Mouse (Mus musculus) embryonic facial prominence, embryonic 14.5 days (tissue): ENCODE results near the gene Sprr1b. TPM values are rescaled to one million over a fixed set of nuclear protein-coding genes. Genes with fewer than 3 reads are reported as not detected.
A peak's percentile ranks its signal among the peaks of the same experiment; 100 is the strongest.
"Not testable (repeated sequence)": the region's sequence is repeated elsewhere in the genome, so short reads cannot be mapped to it uniquely, and the experiment has no call there.

Experiments used
- ATAC-seq: fragments of 200-750 bp; cut with Nextera tagmentation; 2 replicates; pipeline ENCODE4 v1.8.0; 2017; ENCODE audit warnings: low read depth, moderate number of reproducible peaks, moderate TSS enrichment
- DNase-seq: peaks from one replicate; pipeline ENCODE4 v3.0.0-alpha.2; 2015; ENCODE audit warnings: low spot score
- H3K27ac ChIP-seq: fragments of 300-500 bp; sonication (generic); replicated peaks from 2 replicates; pipeline ENCODE4 v1.5.1; 2014; ENCODE audit warnings: low read depth, mild to moderate bottlenecking, low read length, moderate library complexity
- H3K27me3 ChIP-seq: fragments of 300-500 bp; sonication (generic); replicated peaks from 2 replicates; pipeline ENCODE4 v1.6.1; 2014; ENCODE audit warnings: low read length; ENCODE audit not compliant: control insufficient read depth, insufficient read depth
- H3K36me3 ChIP-seq: fragments of 300-500 bp; sonication (generic); 2 replicates; pipeline ENCODE4 v1.6.1; 2014; ENCODE audit warnings: low read length, mixed read lengths; ENCODE audit not compliant: control insufficient read depth, insufficient read depth
- H3K4me1 ChIP-seq: fragments of 300-500 bp; sonication (generic); 2 replicates; pipeline ENCODE4 v1.6.1; 2014; ENCODE audit warnings: antibody characterized with exemption, low read length; ENCODE audit not compliant: control insufficient read depth, insufficient read depth
- H3K4me2 ChIP-seq: fragments of 300-500 bp; sonication (generic); 2 replicates; pipeline ENCODE4 v1.6.1; 2014; ENCODE audit warnings: low read depth, mild to moderate bottlenecking, low read length, moderate library complexity, mixed read lengths
- H3K4me3 ChIP-seq: fragments of 300-500 bp; sonication (generic); 2 replicates; pipeline ENCODE4 v1.5.1; 2014; ENCODE audit warnings: low read depth, mild to moderate bottlenecking, low read length
- H3K9ac ChIP-seq: fragments of 300-500 bp; sonication (generic); 2 replicates; pipeline ENCODE4 v1.6.1; 2014; ENCODE audit warnings: low read depth, mild to moderate bottlenecking, low read length, moderate library complexity, mixed read lengths
- H3K9me3 ChIP-seq: fragments of 300-500 bp; sonication (generic); 2 replicates; pipeline ENCODE4 v1.6.1; 2016; ENCODE audit warnings: low read length; ENCODE audit not compliant: control insufficient read depth
- WGBS: fragments of 180-500 bp; shearing (Covaris S2); extraction: QIAGEN DNeasy Blood & Tissue Kit; methylation state at CpG from one replicate; pipeline ENCODE4 v1.1.7; 2014; 5-methylcytosine and 5-hydroxymethylcytosine counted together
- polyA plus RNA-seq: library from polyadenylated mRNA; unstranded; fragments of >200 nt; fragmentation: Nextera tagmentation; extraction: Ambion mirVana; gene quantifications from 2 replicates; pipeline ENCODE4 v1.2.1, GENCODE M21; 2014

Sprr1b gene
- polyA plus RNA-seq = 3.4 and 12.9 TPM in 2 replicates

GRCm38 (mm10) chr3:92438689-92439088, at the start of gene Sprr1b:
Gene Sprr1b (minus strand): TSS chr3:92438789.
- no peak within 1 kb of the TSS for H3K4me3 ChIP-seq
- ATAC-seq (no peak), DNase-seq (no peak)
- WGBS = 82% methylated on average over 3 of the region's 3 CpGs
- no peaks in the 10 kb centered on the region for H3K4me1 ChIP-seq
- H3K4me2 ChIP-seq = no peak within 1 kb of the TSS
- no peaks in the 10 kb centered on the region for H3K9me3 ChIP-seq
- no peak within 1 kb of the TSS for H3K27ac ChIP-seq
- H3K9ac ChIP-seq = no peak within 1 kb of the TSS
- no peaks in the 10 kb centered on the region for H3K27me3 ChIP-seq
- no peaks in the 10 kb centered on the region for H3K36me3 ChIP-seq

GRCm38 (mm10) chr3:92486307-92486706, 47.7 kb upstream of the Sprr1b start:
- H3K9me3 ChIP-seq = no peaks in the 10 kb centered on the region
- no peaks in the 10 kb centered on the region for H3K36me3 ChIP-seq
- H3K4me1 ChIP-seq = no peaks in the 10 kb centered on the region
- H3K4me2 ChIP-seq = no peak overlapping the region
- no peak overlapping the region for H3K27ac ChIP-seq
- DNase-seq (peak; percentile 72), ATAC-seq (peak; percentile 80; the same call in 1 of the 2 replicates)
- H3K27me3 ChIP-seq = no peaks in the 10 kb centered on the region
- WGBS = 30% methylated on average over 1 of the region's 1 CpGs
- no peak overlapping the region for H3K9ac ChIP-seq
- no peak overlapping the region for H3K4me3 ChIP-seq

GRCm38 (mm10) chr3:92485863-92486262, 47.3 kb upstream of the Sprr1b start, which contains the start of gene Sprr1a:
Gene Sprr1a (minus strand): TSS chr3:92485895.
- no peaks in the 10 kb centered on the region for H3K9me3 ChIP-seq
- H3K4me3 ChIP-seq = no peak within 1 kb of the TSS
- no peaks in the 10 kb centered on the region for H3K36me3 ChIP-seq
- no peaks in the 10 kb centered on the region for H3K4me1 ChIP-seq
- ATAC-seq (peak; percentile 75; the same call in 1 of the 2 replicates), DNase-seq (peak; percentile 31)
- no peak within 1 kb of the TSS for H3K4me2 ChIP-seq
- H3K27ac ChIP-seq = 0 out of 2 replicates have a peak within 1 kb of the TSS, but pooled peaks have one; percentile 10
- no peaks in the 10 kb centered on the region for H3K27me3 ChIP-seq
- H3K9ac ChIP-seq = no peak within 1 kb of the TSS

GRCm38 (mm10) chr3:92481249-92481648, 42.7 kb upstream of the Sprr1b start:
- not testable (repeated sequence) for ATAC-seq

GRCm38 (mm10) chr3:92470111-92470510, 31.5 kb upstream of the Sprr1b start:
- H3K27me3 ChIP-seq = no peaks in the 10 kb centered on the region
- ATAC-seq (no peak), DNase-seq (no peak)
- H3K36me3 ChIP-seq = no peaks in the 10 kb centered on the region
- no peaks in the 10 kb centered on the region for H3K4me1 ChIP-seq
- no peak overlapping the region for H3K4me3 ChIP-seq
- H3K27ac ChIP-seq = no peak overlapping the region
- H3K9me3 ChIP-seq = no peaks in the 10 kb centered on the region
- WGBS = 77% methylated on average over 2 of the region's 2 CpGs
- H3K4me2 ChIP-seq = no peak overlapping the region
- H3K9ac ChIP-seq = no peak overlapping the region

More at GRCm38 (mm10) chr3:92481249-92481648, 42.7 kb upstream of the Sprr1b start:
- not testable (repeated sequence) for H3K4me2 ChIP-seq, H3K27me3 ChIP-seq, H3K4me1 ChIP-seq, H3K9ac ChIP-seq, H3K27ac ChIP-seq, H3K36me3 ChIP-seq, H3K9me3 ChIP-seq, DNase-seq, H3K4me3 ChIP-seq

- no peak for ATAC-seq
Observed at GRCm38 (mm10) chr3:92467424-92467823, 28.8 kb upstream of the Sprr1b start.

GRCm38 (mm10) chr3:92466576-92466975, 28.0 kb upstream of the Sprr1b start:
- DNase-seq (no peak), ATAC-seq (no peak)
- no peak overlapping the region for H3K4me3 ChIP-seq
- no peak overlapping the region for H3K27ac ChIP-seq
- H3K27me3 ChIP-seq = no peaks in the 10 kb centered on the region
- H3K36me3 ChIP-seq = no peaks in the 10 kb centered on the region
- no peak overlapping the region for H3K4me2 ChIP-seq
- 83% methylated on average over 1 of the region's 1 CpGs for WGBS
- no peak overlapping the region for H3K9ac ChIP-seq
- no peaks in the 10 kb centered on the region for H3K4me1 ChIP-seq
- no peaks in the 10 kb centered on the region for H3K9me3 ChIP-seq

More at GRCm38 (mm10) chr3:92467424-92467823, 28.8 kb upstream of the Sprr1b start:
- Histone ChIP-seq H3K9me3 (no peaks in the 10 kb centered on the region), H3K27me3 (no peaks in the 10 kb centered on the region), H3K4me1 (no peaks in the 10 kb centered on the region), H3K9ac (no peak overlapping the region), H3K36me3 (no peaks in the 10 kb centered on the region), H3K4me2 (no peak overlapping the region), H3K27ac (no peak overlapping the region), H3K4me3 (no peak overlapping the region)
- peak; percentile 28 for DNase-seq

- Histone ChIP-seq H3K36me3 (no peaks in the 10 kb centered on the region), H3K27ac (no peak within 1 kb of the TSS), H3K9me3 (no peaks in the 10 kb centered on the region), H3K4me2 (no peak within 1 kb of the TSS), H3K9ac (no peak within 1 kb of the TSS), H3K4me3 (no peak within 1 kb of the TSS), H3K4me1 (no peaks in the 10 kb centered on the region), H3K27me3 (no peaks in the 10 kb centered on the region)
- ATAC-seq (no peak), DNase-seq (no peak)
- WGBS = 52% methylated on average over 2 of the region's 2 CpGs
Observed at GRCm38 (mm10) chr3:92458620-92459019, 20.0 kb upstream of the Sprr1b start, which contains the start of gene Sprr3. Gene Sprr3 (minus strand): TSS chr3:92458720.

GRCm38 (mm10) chr3:92455151-92455550, 16.6 kb upstream of the Sprr1b start:
- H3K27ac ChIP-seq = no peak overlapping the region
- H3K9ac ChIP-seq = no peak overlapping the region
- H3K27me3 ChIP-seq = no peaks in the 10 kb centered on the region
- DNase-seq = no peak
- no peak overlapping the region for H3K4me3 ChIP-seq
- no peak overlapping the region for H3K4me2 ChIP-seq
- H3K4me1 ChIP-seq = no peaks in the 10 kb centered on the region
- WGBS = 84% methylated on average over 5 of the region's 5 CpGs
- no peak for ATAC-seq
- no peaks in the 10 kb centered on the region for H3K36me3 ChIP-seq
- no peaks in the 10 kb centered on the region for H3K9me3 ChIP-seq
